Mouse (Mus musculus) heart, adult 2 months (tissue): ENCODE measurements around the gene Tollip.

Source experiments
- CTCF ChIP-seq: fragments of 200-600 bp; IDR thresholded peaks from 2 replicates; pipeline ENCODE4 v1.8.1; 2022; ENCODE audit warnings: antibody characterized with exemption, mild to moderate bottlenecking, moderate library complexity
- EP300 ChIP-seq: fragments of 200-500 bp; IDR thresholded peaks from 2 replicates; pipeline ENCODE4 v1.6.1; 2011; ENCODE audit warnings: low read depth, low read length, control low read depth; ENCODE audit not compliant: insufficient read depth
- POLR2A ChIP-seq: fragments of 200-500 bp; IDR thresholded peaks from 2 replicates; pipeline ENCODE4 v1.6.1; 2011; ENCODE audit warnings: mild to moderate bottlenecking, low read depth, low read length, control low read depth; ENCODE audit not compliant: insufficient read depth

DNA sequence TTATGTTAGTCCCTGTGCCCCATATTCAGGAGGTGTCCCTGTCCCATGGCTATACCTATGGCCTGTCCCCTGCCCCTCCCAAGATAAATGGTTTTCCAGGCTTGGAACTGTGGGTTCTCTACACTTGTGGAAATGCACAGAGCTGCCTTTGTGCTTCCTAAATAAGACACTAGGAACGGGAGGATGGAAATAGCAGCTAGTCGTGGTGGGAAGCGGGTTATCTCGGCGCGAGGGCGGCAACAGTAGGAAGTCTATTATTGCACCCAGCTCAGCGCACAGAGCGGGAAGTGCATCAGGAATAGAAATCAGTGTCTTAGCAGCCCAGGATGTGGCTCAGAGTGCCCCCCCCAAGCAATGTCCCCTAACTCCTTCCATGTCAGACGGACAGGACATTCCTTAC, 10.3 kb upstream of the Tollip start:
- TF ChIP-seq CTCF (no peak), POLR2A (no peak), EP300 (no peak)
